Mouse (Mus musculus): Measurements from ENCODE around the gene Nell2.

DNA sequence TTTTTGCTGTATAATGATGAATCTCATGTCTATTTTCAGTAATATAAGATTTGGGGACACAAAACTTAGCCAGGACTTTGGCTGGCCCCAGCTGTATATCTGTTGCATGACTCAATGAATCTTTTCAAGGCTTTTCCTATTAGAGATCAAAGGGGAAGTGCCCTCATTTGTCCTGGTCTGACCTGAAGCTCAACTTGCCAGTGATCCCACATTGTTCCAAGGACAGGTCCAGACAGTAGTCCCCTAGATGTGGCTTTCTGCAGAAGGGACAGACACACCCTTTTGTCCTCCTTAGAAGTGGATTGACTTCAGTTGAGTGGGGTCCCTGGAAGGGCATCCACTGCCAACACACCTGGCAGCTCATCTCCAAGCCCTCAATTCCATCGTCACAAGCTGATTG is 173.6 kb downstream of the Nell2 start:
- TF ChIP-seq CTCF (IDR thresholded peaks at IDR 0.05; ENCODE audit: low read depth, low read length) (no peak), POLR2A (IDR thresholded peaks at IDR 0.05; ENCODE audit: borderline replicate concordance, low read depth, low read length) (no peak)
